Mouse (Mus musculus) 416B (cell line): ENCODE measurements around the gene Chkb.

ENCODE experiments used
- DNase-seq: peaks from one replicate; pipeline ENCODE4 v3.0.0; 2011; ENCODE audit warnings: low read depth

The Chkb gene

GRCm38 (mm10) chr15:89399716-89400115, 30.0 kb downstream of the Chkb start:
- no peak for DNase-seq

- no peak for DNase-seq
Observed at GRCm38 (mm10) chr15:89398146-89398545, 31.6 kb downstream of the Chkb start.

GRCm38 (mm10) chr15:89396883-89397282, 32.8 kb downstream of the Chkb start:
- DNase-seq, result no peak

GRCm38 (mm10) chr15:89390081-89390480, 39.6 kb downstream of the Chkb start:
- no peak for DNase-seq

GRCm38 (mm10) chr15:89387127-89387526, 42.6 kb downstream of the Chkb start:
- DNase-seq, result no peak

GRCm38 (mm10) chr15:89384617-89385016, 45.1 kb downstream of the Chkb start, which contains the start of gene Klhdc7b:
Gene Klhdc7b (plus strand): TSS chr15:89384917.
- no peak for DNase-seq

GRCm38 (mm10) chr15:89379429-89379828, 50.3 kb downstream of the Chkb start:
- DNase-seq, result no peak

- DNase-seq, result no peak
Observed at GRCm38 (mm10) chr15:89378831-89379401, 50.8 kb downstream of the Chkb start, which contains the start of gene Odf3b. Gene Odf3b (minus strand): TSS chr15:89379282.

- DNase-seq, result no peak
Observed at GRCm38 (mm10) chr15:89377938-89378828, 51.5 kb downstream of the Chkb start.

- no peak for DNase-seq
Observed at GRCm38 (mm10) chr15:89377362-89377761, 52.3 kb downstream of the Chkb start.

GRCm38 (mm10) chr15:89376957-89377356, 52.8 kb downstream of the Chkb start, which contains the start of gene Tymp:
Gene Tymp (minus strand): TSS chr15:89377039.
- DNase-seq, result no peak
